Mouse (Mus musculus) adrenal gland (tissue): Measurements from ENCODE around the gene Hmga1b.
"Not testable (repeated sequence)": the region's sequence is repeated elsewhere in the genome, so short reads cannot be mapped to it uniquely, and the experiment has no call there.

Experiments
- intact Hi-C: fragments of 180-260 bp; cut with DNase I; formaldehyde crosslinking; loops from one replicate; pipeline ENCODE4 v1.15.1; 2025
- long read RNA-seq, 2 experiments: library from polyadenylated mRNA; unstranded; transcript quantifications; one replicate each; pipeline ENCODE4 v2.0.0; 2020; ENCODE audit warnings: borderline replicate concordance in 1 of 2; ENCODE audit not compliant: insufficient replicate concordance in 1 of 2

Gene Hmga1b
- long read RNA-seq, experiment 1, partial matches to known transcripts: 0 of 2 reads
- long read RNA-seq, experiment 1, other reads (novel, unspliced or antisense): 0 of 2 reads
- long read RNA-seq, experiment 2, partial matches to known transcripts: 0 of 1 reads
- long read RNA-seq, experiment 2, other reads (novel, unspliced or antisense): 0 of 1 reads

GRCm38 (mm10) chr11:120762672-120763041, at the start of gene Hmga1b:
Hmga1b (plus strand) TSS chr11:120762794.
- intact Hi-C loops: not testable (repeated sequence)

GRCm38 (mm10) chr11:120713580-120714518, 48.7 kb upstream of the Hmga1b start, which contains the start of the genes Cenpx and Lrrc45:
Cenpx (minus strand) TSS chr11:120713738.
Lrrc45 (plus strand) TSS chr11:120713925.
- intact Hi-C loops: loop anchor here (2.0 to 10.0 kb wide), 3 partner anchors 55 to 191 kb away; partner anchors contain the start of gene Sirt7

- intact Hi-C loops: loop anchor here (10.0 kb wide), 1 partner anchor 190 kb away; no protein-coding TSS in a partner anchor
These were observed 48.0 kb upstream of the Hmga1b start for GRCm38 (mm10) chr11:120714546-120714945.

GRCm38 (mm10) chr11:120715131-120715530, 47.5 kb upstream of the Hmga1b start:
- intact Hi-C loops: loop anchor here (10.0 kb wide), 1 partner anchor 190 kb away; no protein-coding TSS in a partner anchor

GRCm38 (mm10) chr11:120719242-120719641, 43.4 kb upstream of the Hmga1b start:
- intact Hi-C loops: loop anchor here (10.0 kb wide), 1 partner anchor 186 kb away; no protein-coding TSS in a partner anchor

GRCm38 (mm10) chr11:120719841-120720376, 42.7 kb upstream of the Hmga1b start:
- intact Hi-C loops: loop anchor here (10.0 kb wide), 1 partner anchor 185 kb away; no protein-coding TSS in a partner anchor

GRCm38 (mm10) chr11:120720450-120720849, 42.1 kb upstream of the Hmga1b start:
- intact Hi-C loops: no loop called here

GRCm38 (mm10) chr11:120721124-120722066, 41.2 kb upstream of the Hmga1b start, which contains the start of gene Rac3:
Rac3 (plus strand) TSS chr11:120721470.
- intact Hi-C loops: loop anchor here (1.0 kb wide), 1 partner anchor 55 kb away; no protein-coding TSS in a partner anchor

- intact Hi-C loops: no loop called here
These were observed 40.4 kb upstream of the Hmga1b start for GRCm38 (mm10) chr11:120722067-120722630.

- intact Hi-C loops: no loop called here
These were observed 39.7 kb upstream of the Hmga1b start for GRCm38 (mm10) chr11:120722761-120723382.

- intact Hi-C loops: no loop called here
These were observed 39.1 kb upstream of the Hmga1b start for GRCm38 (mm10) chr11:120723509-120723908.

- intact Hi-C loops: no loop called here
These were observed 36.1 kb upstream of the Hmga1b start for GRCm38 (mm10) chr11:120726243-120727168.

GRCm38 (mm10) chr11:120727169-120727527, 35.4 kb upstream of the Hmga1b start, which contains the start of gene Dcxr:
Dcxr (minus strand) TSS chr11:120727281.
- intact Hi-C loops: no loop called here

- intact Hi-C loops: no loop called here
These were observed 35.0 kb upstream of the Hmga1b start for GRCm38 (mm10) chr11:120727564-120727963.

- intact Hi-C loops: no loop called here
These were observed 33.9 kb upstream of the Hmga1b start for GRCm38 (mm10) chr11:120728530-120729240.

- intact Hi-C loops: not testable (repeated sequence)
These were observed 33.1 kb upstream of the Hmga1b start for GRCm38 (mm10) chr11:120729432-120730050.

- intact Hi-C loops: no loop called here
These were observed 32.2 kb upstream of the Hmga1b start for GRCm38 (mm10) chr11:120730331-120730870.
